Mouse (Mus musculus): Measurements from ENCODE around the gene Anxa2.

Anxa2 gene

DNA sequence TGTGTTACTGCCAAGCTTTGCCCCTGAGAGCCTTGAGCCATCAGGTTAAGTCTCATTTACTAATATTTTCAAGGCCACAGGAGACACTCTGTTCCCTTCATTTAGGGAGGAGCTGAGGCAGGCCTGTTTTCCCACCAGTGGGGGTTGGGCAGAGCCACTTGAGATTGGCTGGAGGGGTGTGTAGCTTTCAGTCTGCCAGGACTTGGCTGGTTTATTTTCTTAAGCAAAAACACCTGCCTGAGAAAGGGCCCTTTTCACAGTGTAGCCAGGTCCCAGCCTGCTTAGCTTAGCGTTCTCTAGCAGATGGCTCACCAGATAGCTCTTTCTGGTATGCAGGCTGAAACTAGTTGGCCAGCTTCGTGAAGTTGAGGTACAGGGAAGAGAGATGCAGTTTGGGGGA, 5.6 kb downstream of the Anxa2 start:
- peak; percentile 79 for DNase-seq (ENCODE audit: low read depth, low spot score)

DNA sequence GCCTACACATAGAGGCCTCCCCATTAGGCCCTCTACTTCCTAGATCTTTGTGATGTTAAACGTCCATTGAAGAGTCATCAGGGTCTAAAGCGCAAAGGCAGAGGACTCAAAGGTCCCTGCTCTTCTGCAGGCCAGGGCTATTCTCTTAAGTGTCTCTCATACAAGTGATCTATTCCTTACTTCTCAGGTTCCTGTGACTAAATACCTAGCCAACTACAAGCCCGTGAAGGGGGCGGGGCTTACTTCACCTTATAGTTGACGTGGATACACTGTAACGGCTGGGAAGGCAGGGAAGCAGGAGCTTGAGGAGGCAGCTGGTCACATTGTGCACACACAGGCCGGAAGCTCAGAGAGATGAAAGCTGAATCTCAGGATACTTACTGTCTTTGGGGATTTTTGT, 6.5 kb downstream of the Anxa2 start:
- DNase-seq (ENCODE audit: low read depth, low spot score), result no peak

DNA sequence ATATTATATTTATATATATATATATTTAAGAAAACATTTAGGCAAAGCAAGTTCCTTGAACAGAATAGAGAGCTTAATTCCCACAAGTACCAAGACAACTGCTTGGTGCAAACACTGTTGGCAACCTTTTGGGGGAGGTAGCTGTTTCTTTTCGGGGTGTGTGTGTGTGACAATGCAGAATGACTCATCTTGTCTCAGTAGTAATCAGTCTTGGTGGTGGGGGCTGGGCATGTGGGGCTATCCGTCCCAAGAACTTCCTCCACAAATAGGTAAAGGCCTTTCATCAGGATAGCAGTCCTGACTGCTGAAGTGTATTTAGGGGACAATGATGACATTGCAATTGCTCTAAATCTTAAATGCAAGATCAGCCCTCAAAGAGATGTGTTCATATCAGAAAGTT, 9.6 kb downstream of the Anxa2 start:
- no peak for DNase-seq (ENCODE audit: low read depth, low spot score)

DNA sequence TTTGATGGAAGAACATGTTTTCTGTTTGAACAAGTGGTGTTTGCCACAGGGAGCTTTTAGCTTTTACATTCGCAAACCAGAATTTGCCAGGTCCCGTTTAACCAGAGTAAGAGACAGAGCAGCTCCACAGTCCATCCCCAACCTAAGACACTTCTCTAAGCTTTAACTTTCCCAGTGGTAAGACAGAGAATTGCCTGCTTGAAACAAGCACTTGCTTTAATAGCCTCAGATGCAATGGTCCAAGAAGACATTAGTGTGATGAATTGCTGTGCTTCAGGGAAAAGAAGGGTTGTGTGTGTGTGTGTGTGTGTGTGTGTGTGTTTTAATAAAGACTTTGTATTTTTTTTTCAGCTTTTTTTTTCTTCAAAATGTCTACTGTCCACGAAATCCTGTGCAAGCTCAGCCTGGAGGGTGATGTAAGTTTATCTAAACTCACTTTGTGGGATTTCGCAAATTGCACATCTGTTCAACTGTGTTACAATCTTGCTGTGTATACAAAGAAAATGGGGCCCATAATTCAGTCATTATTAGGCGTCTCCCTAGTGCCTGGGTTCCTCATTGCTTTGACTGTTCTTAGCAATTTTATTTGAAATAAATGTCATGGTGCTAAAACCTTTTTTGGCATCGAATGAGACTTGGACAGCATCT, 10.8 kb downstream of the Anxa2 start:
- no peak for DNase-seq (ENCODE audit: low read depth, low spot score)

DNA sequence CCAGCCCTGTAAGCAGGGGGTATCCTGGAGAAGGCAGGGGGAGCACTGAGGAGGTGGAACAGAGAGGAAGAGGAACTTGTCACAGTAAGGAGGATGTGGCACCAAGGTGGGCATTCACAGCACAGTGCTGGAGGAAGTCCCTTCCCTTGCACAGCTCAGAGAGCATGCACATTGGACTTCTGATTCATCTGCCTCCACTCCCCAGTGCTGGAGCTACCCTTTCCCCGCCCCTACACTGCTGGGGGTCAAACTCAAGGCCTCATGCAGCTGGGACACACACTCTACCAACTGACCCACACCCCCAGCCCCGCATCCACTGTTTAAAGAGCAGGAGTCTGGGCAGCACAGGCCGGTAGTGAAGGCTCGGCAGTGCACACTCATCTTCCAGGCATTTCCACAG, 12.7 kb downstream of the Anxa2 start:
- no peak for DNase-seq (ENCODE audit: low read depth, low spot score)

DNA sequence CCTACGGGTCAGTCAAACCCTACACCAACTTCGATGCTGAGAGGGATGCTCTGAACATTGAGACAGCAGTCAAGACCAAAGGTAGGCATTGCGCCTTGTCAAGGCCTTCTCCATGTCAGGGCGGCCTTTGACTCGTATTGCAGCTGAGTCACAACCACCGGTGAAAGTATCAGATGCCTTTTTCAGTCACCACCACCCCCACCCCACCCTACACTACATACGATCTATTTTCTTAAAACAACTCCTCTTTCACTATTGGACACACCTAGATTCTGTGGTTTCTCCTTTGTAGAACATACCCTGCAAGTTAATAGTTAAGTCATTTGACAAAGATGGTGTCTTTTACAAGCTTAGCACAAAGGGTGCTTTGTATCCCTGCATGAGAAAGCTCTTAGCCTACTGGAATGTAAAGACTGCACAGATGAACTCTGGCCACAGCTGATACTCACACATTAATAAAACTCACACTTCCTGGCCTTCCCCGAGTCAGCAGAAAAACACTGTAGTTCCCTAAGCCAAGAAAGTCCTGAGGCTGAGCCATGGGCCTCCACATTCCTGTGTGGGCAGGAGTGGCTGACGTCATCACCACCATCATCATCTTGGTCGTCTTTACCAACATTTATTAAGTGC, 14.0 kb downstream of the Anxa2 start:
- DNase-seq (ENCODE audit: low read depth, low spot score), result no peak

DNA sequence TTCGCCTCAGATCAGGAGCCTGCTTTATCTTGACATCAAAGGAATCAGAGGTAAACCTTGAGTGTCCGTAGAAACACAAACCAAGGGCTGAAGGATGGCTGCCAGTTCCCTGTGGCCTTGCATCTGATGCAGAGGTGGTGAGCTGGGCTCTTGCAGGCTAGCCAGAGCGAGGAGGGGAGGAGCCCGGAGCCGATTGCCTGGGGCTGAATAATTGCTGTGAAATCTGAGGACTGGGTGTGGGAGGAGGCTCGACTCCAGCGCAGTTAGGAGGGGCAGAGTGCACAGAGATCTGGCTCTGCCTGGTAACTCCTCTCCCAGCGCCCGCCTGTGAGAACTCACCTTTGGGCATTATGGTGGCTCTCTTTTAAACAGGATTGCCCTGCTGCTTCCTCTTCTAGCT, 15.6 kb downstream of the Anxa2 start:
- DNase-seq (ENCODE audit: low read depth, low spot score), result peak; percentile 50

DNA sequence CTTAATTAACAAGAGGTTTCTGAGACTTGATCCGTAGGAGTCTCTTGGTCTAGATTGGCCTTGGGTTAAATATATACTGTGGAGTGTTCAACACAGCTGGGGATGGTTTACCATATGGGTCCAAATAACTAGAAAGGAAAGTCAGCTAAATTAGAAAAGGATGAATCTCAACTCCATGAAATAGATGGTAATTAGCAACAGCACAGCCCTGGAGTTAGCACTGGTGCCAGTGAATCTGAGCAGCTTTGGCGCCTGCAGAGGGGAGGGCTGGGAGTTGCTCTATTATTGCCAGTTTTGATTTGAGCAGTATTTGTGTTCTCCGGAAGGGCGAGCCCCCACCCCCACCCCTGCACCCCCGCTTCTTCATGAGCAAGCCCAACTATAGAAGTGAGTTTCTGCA, 16.9 kb downstream of the Anxa2 start:
- no peak for DNase-seq (ENCODE audit: low read depth, low spot score)

DNA sequence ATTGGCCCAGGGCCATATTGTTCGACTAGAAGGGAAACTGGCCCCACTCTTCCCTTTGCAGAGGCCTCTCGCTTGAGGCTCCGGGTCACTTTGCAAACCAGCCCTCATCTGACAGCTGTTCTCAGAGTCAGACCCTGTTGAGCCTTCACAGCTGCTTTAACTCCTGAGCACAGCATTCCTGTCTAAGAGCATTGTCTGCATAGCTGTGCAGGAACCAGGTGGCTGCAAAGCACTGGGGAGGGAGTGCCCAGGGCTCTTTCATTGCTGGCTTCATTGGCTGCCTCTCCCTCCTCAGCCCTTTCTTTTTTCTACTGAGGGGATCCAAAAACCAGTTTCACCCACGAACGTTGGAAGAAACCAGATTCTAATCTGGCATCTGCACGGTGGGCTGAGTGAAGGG, 17.5 kb downstream of the Anxa2 start:
- DNase-seq (ENCODE audit: low read depth, low spot score), result no peak

DNA sequence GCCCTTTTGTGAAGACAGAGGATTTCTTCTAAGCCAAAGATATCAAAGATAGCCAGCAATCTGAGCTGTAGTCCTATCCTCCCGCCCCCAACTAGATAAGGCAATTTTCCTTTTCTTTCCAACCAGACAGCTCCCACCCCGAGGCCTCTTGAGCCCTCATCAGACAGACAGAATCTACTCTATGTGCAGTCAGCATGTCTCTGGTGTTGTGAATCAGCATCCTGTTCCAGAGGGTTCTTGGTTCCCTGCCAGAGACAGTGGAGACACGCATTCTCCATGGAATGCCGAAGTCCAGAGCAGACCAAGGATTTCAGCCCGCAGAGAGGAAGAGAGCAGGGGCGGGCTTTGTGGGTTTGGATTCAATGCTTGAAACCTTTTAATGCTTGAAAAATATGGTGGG, 19.3 kb downstream of the Anxa2 start:
- peak; percentile 83 for DNase-seq (ENCODE audit: low read depth, low spot score)

DNA sequence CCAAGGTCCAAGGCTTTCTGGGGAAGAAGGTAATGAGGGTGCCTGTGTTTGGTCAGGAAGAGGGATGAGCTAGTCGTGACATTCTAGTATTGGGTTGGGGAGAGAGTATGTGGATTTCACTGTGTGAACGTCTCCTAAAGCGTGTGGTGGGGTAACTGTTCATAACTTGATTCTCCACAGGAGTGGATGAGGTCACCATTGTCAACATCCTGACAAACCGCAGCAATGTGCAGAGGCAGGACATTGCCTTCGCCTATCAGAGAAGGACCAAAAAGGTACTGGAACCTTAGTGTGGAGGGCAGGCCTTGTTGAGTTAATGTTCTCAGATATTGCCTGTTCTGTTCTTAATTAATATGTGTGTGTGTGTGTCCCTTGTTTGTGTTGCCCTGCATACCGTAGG, 22.5 kb downstream of the Anxa2 start:
- DNase-seq (ENCODE audit: low read depth, low spot score), result no peak

DNA sequence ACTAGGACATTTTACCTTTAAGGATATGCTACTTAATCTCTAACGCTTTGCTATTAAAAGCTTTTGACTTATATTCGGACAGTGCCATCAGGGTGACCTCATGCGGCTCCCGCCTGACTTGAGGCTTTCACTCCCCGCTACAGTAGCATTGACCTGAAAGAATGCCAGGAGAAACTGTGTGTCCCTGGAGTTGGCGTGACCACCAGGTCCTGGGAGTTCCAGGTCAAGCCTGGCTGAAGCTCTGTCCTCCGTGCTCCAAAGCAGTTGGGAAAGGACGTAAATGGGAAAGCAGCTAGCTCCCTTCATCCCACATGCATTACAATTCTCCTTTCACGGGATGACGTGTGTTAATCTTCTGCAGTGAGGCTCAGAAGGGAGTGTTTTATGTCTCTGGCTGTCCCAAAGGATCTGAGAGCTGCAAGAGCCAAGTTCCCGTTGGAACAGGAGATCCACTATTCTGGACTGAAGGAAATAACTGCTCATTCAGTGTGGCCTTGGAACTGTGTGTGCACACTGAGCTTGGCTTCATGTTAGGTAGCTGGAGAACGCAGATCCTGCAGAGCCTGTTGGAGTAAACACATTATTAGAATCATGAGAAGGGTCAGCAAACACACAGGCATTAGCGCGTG, 23.9 kb downstream of the Anxa2 start:
- peak; percentile 86 for DNase-seq (ENCODE audit: low read depth, low spot score)

DNA sequence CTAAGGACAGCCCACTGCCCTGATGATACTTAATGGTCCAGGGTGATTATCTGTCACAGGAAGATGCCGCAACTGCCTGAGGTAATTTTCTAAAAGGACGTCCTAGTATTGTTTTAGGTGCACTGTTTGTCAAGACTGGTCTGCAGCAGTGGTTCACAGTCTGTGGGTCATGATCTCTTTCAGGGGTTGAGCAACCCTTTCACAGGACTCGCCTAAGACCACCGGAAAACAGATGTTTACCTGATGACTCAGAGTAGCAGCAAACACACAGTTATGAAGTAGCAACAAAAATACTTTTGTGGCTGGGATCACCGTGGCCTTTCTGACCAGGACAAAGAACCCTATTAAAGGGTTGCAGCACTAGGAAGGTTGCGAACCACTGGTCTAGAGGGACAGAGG, 24.4 kb downstream of the Anxa2 start:
- DNase-seq (ENCODE audit: low read depth, low spot score), result no peak

DNA sequence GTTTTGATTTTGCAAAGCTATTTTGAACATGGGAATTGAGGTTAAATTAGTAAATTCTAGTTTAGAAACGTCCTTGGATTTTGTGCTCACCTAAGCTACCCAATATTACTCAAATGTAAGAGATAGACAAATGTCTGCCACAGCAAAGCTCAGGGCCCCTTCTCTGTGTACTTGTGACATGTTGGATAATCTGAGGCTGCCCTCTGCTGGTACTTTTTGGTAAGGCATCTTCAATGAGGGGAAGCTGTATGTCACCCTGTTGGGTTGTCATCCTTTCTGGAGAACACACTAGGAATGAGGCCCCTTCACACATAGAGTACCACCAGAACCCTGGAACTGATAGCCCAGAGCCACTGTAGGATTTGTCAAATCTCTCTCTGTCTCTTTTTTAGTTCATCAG, 26.9 kb downstream of the Anxa2 start:
- peak; percentile 75 for DNase-seq (ENCODE audit: low read depth, low spot score)

DNA sequence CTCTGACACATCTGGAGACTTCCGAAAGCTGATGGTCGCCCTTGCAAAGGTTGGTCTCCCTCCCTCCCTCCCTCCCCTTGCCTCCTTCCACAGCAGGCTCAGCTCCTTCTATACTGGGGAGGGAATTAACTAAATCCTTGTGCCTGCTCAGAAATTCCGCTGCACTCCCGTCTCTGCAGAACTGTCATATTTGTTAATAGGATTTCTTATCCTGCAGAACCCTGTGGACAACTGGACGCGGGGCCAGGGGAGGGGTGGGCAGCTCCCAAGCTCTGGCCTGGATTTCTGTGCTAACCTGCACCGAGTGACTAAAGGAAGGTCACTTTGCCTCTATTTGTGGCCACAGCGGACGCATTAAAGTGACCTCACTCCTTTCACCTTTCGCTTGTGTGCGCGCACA, 30.4 kb downstream of the Anxa2 start:
- DNase-seq (ENCODE audit: low read depth, low spot score), result no peak

DNA sequence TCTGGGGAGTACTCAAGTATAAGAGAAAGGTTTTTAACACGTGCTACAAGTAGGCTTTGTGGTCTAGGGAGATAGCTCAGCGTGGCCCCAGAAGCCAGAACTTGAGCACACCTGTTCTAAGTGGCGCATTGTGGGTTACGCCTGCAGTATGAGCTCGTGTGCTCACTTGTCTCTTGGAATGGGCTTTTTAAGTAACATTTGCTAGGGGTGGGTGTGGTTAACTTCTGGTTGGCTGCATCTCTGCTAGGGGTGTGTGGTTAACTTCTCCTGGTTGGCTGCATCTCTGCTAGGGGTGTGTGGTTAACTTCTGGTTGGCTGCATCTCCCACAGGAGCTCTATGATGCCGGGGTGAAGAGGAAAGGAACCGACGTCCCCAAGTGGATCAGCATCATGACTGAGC, 32.7 kb downstream of the Anxa2 start:
- no peak for DNase-seq (ENCODE audit: low read depth, low spot score)

DNA sequence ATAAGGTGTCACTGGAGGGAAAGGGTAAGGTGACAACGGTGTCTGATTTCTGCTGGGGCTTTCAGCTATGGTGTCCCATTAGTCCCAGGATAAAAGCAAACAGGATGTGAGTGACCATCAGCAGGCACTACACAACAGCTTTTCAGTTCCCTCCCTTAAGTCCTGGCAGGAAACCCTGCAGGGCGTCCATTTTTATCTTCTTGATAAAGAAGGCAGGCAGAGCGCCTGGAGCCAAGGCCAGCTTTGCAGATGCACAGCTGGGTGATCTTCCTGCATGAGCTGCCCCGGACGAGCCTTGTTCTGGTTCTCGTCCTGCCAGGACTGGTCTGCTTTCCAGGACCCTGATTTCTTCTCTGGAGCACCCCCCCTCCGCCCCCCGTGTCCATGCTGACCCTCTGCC, 35.1 kb downstream of the Anxa2 start:
- DNase-seq (ENCODE audit: low read depth, low spot score), result no peak

DNA sequence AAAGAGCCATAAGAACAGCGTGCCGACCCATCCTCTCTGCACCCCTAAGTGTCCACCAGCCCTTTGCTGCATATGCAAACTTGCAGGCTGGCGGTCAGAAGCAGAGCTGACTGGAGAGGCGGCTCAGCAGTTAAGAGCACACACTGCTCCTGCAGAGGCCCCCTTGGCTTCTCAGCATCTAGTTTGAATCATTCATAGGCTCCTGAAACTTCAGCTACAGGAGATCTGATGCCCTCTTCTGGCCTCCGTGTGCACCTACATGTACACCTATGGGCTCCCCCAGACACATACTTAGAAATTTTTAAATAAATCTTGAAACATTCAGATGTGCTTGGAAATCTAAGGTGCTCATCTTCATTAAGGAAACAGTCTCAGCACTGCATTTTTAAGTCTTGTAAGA, 35.6 kb downstream of the Anxa2 start:
- DNase-seq (ENCODE audit: low read depth, low spot score), result no peak

DNA sequence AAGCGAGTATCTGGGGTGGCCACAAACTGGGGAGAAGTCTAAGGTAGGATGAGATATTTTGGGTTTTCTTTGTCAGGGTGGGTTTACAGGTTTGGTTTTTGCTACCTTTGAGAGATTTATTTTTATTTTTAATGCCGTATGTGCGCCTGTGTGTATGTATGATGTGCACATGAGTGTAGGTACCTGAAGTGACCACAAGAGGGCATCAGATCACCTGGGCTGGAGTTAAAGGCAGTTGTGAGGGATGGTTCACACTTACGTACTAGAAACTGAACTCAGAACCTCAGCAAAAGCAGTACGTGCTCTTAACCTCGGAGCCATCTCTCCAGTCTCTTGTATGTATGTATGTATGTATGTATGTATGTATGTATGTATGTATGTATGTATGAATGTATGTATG, 39.4 kb downstream of the Anxa2 start:
- DNase-seq (ENCODE audit: low read depth, low spot score), result no peak

DNA sequence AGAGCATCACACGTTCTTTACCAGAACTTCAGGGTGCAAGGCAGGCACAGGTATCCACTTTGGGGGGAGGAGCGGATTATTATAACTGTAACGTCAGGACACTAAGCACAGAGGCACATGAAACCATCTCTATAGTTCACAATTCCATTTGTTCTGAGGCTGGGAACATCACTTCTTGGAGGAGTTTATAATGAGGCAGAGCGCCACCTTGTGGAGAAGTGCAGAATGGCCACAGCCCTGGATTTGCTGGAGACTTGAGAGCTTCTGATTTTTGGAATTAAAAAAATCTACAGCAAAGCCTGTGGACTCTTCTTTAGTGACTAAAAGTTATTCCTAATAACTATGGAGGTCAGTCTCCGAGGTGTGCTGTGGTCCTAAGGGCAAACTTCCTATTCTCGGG, 49.1 kb downstream of the Anxa2 start:
- no peak for DNase-seq (ENCODE audit: low read depth, low spot score)

DNA sequence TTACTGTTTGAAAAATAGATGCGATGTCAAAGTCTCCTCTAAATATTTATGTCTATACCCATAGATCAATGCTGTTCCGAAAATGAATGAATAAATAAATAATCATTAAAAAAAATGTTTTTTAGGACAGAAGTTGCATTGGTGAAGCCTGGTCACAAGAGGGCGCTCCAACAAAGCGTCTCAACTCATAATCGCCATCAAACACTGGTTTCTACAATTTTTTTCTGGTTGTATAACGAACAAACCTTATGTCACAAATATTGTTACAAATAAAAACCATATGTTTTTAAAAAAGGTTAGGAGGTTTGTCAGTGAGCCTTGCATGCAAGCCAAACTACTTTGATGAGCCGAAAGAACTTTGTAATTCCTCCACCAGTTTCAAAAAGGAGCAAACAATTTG, 52.2 kb downstream of the Anxa2 start:
- no peak for DNase-seq (ENCODE audit: low read depth, low spot score)

DNA sequence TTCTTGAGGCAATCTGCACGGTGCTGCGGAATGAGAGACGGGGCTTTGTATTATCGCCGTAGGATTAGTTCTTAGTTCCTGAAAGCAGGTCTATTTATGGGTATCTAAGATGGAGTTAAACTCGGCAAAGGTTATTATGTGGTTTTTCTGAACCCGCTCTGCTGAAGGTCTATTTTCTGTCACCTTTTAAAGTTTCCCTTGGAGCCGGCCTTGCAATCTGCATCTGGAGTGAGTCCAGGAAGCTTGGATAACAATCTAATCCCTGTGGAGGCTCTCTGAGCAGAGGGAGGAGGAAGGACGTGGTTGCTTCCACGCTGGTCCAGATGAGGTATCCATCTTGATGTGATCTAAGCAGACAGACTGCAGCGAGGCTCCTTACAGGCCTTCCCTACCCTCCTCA, 53.8 kb downstream of the Anxa2 start:
- DNase-seq (ENCODE audit: low read depth, low spot score), result no peak

DNA sequence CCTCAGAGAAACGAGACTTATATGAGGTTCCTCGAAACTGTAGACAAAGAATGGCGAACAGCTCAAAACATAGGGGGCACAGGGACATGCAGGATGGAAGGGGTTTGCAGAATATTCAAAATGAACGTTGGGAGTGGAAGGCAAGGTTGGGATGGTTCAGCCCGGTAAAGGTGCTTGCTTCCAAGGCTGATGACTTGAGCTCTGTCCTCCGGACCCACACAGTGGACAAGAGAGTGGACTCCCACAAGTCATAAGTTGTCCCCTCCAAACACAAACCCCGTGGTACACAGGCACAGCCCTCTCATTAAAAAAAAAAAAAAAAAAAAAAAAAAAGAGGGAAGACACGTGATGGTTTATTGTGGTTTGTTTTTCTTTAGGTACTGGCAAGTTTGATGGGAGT, 54.6 kb downstream of the Anxa2 start:
- DNase-seq (ENCODE audit: low read depth, low spot score), result no peak
